8 mouse cellular contexts compared by ENCODE assay signal in the genomic region with DNA sequence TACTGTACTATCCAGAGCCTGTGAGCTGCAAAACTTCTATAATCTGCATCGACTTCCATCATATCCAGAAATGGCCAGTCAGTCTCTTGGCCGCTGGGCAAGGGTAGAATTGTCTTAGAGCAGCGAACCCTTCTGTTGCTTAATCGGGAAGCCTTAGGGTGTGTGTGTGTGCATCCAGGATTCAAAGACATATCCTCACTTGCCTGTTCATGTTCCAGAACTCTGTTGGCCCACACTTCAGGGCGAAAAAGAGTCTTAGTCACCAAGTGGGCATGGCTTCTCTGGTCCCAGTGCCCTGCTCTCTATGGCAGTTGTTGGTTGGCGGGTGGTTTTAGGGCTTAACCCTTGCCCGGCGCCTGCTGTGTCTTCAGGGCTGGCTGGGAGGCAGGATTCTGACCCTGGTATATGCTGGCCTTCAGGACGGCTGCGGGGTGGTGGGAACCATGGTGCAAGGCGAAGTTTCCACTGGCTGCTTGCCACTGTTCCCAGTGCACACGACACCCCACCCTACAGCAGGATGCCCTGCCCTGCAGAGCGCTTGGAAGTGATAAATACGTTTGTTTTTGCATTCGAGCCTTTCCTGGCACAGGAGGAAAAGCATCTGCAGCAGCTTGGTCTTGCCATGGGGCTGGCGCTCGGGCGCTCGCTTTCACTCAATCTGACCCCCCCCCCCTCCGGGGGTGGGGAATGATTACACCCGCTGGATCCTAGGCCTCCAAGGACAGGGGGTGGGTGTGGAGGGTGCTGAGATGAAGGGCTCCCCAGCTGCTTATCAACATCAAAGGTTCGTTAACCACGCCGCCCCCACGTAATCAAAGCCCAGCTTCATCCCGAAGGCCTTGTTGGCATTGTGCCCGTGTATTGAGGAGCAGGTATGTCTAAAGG. TPM values are rescaled to one million over a fixed set of nuclear protein-coding genes. Genes with fewer than 3 reads are reported as not detected.
A peak's percentile ranks its signal among the peaks of the same experiment; 100 is the strongest.
DNase-seq lines count a peak whose midpoint lies in the region; ATAC-seq lines count a peak whose summit lies in the region.

No protein-coding gene starts in this region.

- peak; percentile 9 to 45 for DNase-seq in urinary bladder, adult 18-20 months (ENCODE audit: low spot score in 2 of 2)
- DNase-seq in urinary bladder, postnatal 25 days (ENCODE audit: low spot score): no peak
- DNase-seq in heart, postnatal 14 days: peak; percentile 66 to 70
- no peak for DNase-seq in T-cell, adult 2 months (ENCODE audit: low spot score)
- no peak for DNase-seq in left cerebral cortex, postnatal 36 days (ENCODE audit: low spot score in 2 of 2)

- H3K4me2 ChIP-seq in forebrain, embryonic 12.5 days: no peak overlapping the region
- peak overlapping the region; percentile 12; the same call in 1 of the 2 replicates for H3K4me2 ChIP-seq in liver, embryonic 12.5 days
- H3K4me2 ChIP-seq in stomach, embryonic 14.5 days (replicated peaks; ENCODE audit: low read depth, low read length): no peak overlapping the region

- H3K9me3 ChIP-seq in forebrain, embryonic 12.5 days: no peaks in the 10 kb centered on the region
- H3K9me3 ChIP-seq in liver, embryonic 12.5 days (replicated peaks): no peaks in the 10 kb centered on the region
- H3K9me3 ChIP-seq in stomach, embryonic 14.5 days (ENCODE audit: control insufficient read depth, low read depth, low read length): no peaks in the 10 kb centered on the region

- no peak overlapping the region for H3K4me3 ChIP-seq in forebrain, embryonic 12.5 days (replicated peaks)
- H3K4me3 ChIP-seq in liver, embryonic 12.5 days: no peak overlapping the region
- no peak overlapping the region for H3K4me3 ChIP-seq in stomach, embryonic 14.5 days (ENCODE audit: low read depth, low read length)

- 67% methylated on average over 27 of the region's 27 CpGs for WGBS in forebrain, embryonic 12.5 days
- WGBS in liver, embryonic 12.5 days (ENCODE audit: insufficient replicate concordance): 57% methylated on average over 27 of the region's 27 CpGs
- 49% methylated on average over 27 of the region's 27 CpGs for WGBS in stomach, embryonic 14.5 days

- peak overlapping the region; percentile 32; the same call in 1 of the 2 replicates for H3K27ac ChIP-seq in forebrain, embryonic 12.5 days
- H3K27ac ChIP-seq in liver, embryonic 12.5 days: no peak overlapping the region
- H3K27ac ChIP-seq in stomach, embryonic 14.5 days (ENCODE audit: low read length): no peak overlapping the region

- H3K4me1 ChIP-seq in forebrain, embryonic 12.5 days: peaks cover 20% of the 10 kb centered on the region
- H3K4me1 ChIP-seq in liver, embryonic 12.5 days: peaks cover 9% of the 10 kb centered on the region
- 0 out of 2 replicates have a peak, but pooled peaks cover 5% of the 10 kb centered on the region for H3K4me1 ChIP-seq in stomach, embryonic 14.5 days (ENCODE audit: control insufficient read depth, insufficient read depth, low read length)

- intact Hi-C loops in heart, postnatal 14 days (cut with DNase I): no loop called here
- intact Hi-C loops in left cerebral cortex, postnatal 36 days (cut with DNase I): no loop called here

- H3K27me3 ChIP-seq in forebrain, embryonic 12.5 days: no peaks in the 10 kb centered on the region
- H3K27me3 ChIP-seq in liver, embryonic 12.5 days (replicated peaks): no peaks in the 10 kb centered on the region
- no peaks in the 10 kb centered on the region for H3K27me3 ChIP-seq in stomach, embryonic 14.5 days (ENCODE audit: control insufficient read depth, insufficient read depth, low read length)

- no peak; the same call in 1 of the 2 replicates for ATAC-seq in forebrain, embryonic 12.5 days (ENCODE audit: low FRiP score)
- no peak for ATAC-seq in liver, embryonic 12.5 days
- peak; percentile 63; the same call in 1 of the 2 replicates for ATAC-seq in stomach, embryonic 14.5 days (ENCODE audit: insufficient number of reproducible peaks, insufficient read depth, low FRiP score, low read depth)

- no peak overlapping the region for H3K9ac ChIP-seq in forebrain, embryonic 12.5 days
- H3K9ac ChIP-seq in liver, embryonic 12.5 days: no peak overlapping the region
- no peak overlapping the region for H3K9ac ChIP-seq in stomach, embryonic 14.5 days (replicated peaks; ENCODE audit: low read depth, low read length)

- H3K36me3 ChIP-seq in forebrain, embryonic 12.5 days (replicated peaks): no peaks in the 10 kb centered on the region
- H3K36me3 ChIP-seq in liver, embryonic 12.5 days: no peaks in the 10 kb centered on the region
- H3K36me3 ChIP-seq in stomach, embryonic 14.5 days (ENCODE audit: control insufficient read depth, insufficient read depth, low read length): no peaks in the 10 kb centered on the region

RNA-seq across cellular contexts. Expression of gene Itga6, which starts 54.9 kb away (rescaled TPM):
- 47.1 and 48.3 TPM in 2 replicates for polyA plus RNA-seq in forebrain, embryonic 12.5 days (2016; fragmentation: Nextera tagmentation; extraction: Ambion mirVana)
- total RNA-seq in heart, postnatal 14 days (2021): 10 to 100 TPM; 79.2 to 80.7 TPM
- 14.2 and 14.6 TPM in 2 replicates for polyA plus RNA-seq in liver, embryonic 12.5 days (2016; fragmentation: Nextera tagmentation; extraction: Ambion mirVana)
- 65.5 and 77.0 TPM in 2 replicates for polyA plus RNA-seq in stomach, embryonic 14.5 days (2014; fragmentation: Nextera tagmentation; extraction: Ambion mirVana)
- total RNA-seq in left cerebral cortex, postnatal 36 days (2021): 10 to 100 TPM; 22.6 to 25.3 TPM

Comparison
In these comparisons a context has a peak if more than half of its experiments do, and no peak if none do; other contexts are left out.
1. DNase-seq: peak in urinary bladder, adult 18-20 months (2 of 2) and heart, postnatal 14 days (2 of 2); none in urinary bladder, postnatal 25 days (single experiment), T-cell, adult 2 months (single experiment) and left cerebral cortex, postnatal 36 days (0 of 2).